Mouse (Mus musculus): ENCODE results near the gene Fam69a.

DNA sequence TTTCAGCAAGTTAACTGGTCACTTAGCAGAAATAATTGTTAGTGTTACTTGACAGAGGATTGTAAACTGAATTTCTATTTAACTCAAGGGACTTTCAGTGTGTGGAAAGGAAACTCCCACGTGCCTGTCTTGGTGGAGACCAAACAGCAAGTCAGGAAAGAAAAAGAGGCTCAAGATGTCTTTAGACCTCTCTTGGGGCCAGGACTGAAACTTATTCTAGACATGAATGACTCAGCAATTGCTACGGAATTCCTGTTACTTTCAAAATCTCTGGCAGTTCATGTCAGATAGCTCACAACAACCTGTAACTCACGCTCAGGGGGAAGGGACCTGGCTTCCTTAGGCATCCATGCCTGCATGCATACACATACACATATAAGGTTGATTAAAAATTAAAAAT is 20.7 kb downstream of the Fam69a start:
- TF ChIP-seq CTCF (conservative IDR thresholded peaks at IDR 0.05; ENCODE audit: insufficient read depth, insufficient read length, low read depth, low read length) (no peak), POLR2A (IDR thresholded peaks at IDR 0.05; ENCODE audit: low read depth, low read length) (no peak)

All from kidney, adult 2 months (tissue).